Mouse (Mus musculus): ENCODE results near the gene Cmas. TPM values are rescaled to one million over a fixed set of nuclear protein-coding genes. Genes with fewer than 3 reads are reported as not detected.

The Cmas gene
- total RNA-seq, 2 experiments from 2014 or later, result 98.0 to 106 TPM

Other genes with a start within 250 kb of the Cmas start
- 100 to 1,000 TPM; 589 to 628 TPM for gene Ldhb, start 248.7 kb upstream of the Cmas start, total RNA-seq (2021)
- gene Kcnj8, start 185.1 kb upstream of the Cmas start, total RNA-seq (2021), result 1 to 10 TPM; 1.6 to 2.2 TPM
- gene Abcc9, start 54.4 kb upstream of the Cmas start, total RNA-seq (2021), result 1 to 10 TPM; 2.9 to 3.2 TPM
- under 1 TPM in 1 of 2 experiments, not detected in 1; 0.15 TPM for gene Sult6b2, start 47.8 kb downstream of the Cmas start, total RNA-seq (2021)
- 10 to 100 TPM; 34.1 TPM for gene St8sia1, start 207.8 kb downstream of the Cmas start, total RNA-seq (2021)